Mouse (Mus musculus): ENCODE measurements around the gene Shc4. TPM values are rescaled to one million over a fixed set of nuclear protein-coding genes. Genes with fewer than 3 reads are reported as not detected.

Gene Shc4
- polyA plus RNA-seq, 1 experiment from 2014 or later, result 2.3 TPM

GRCm38 (mm10) chr2:125644912-125645311, 79.0 kb downstream of the Shc4 start:
- Histone ChIP-seq H3K27ac (ENCODE audit: low read length) (no peak overlapping the region), H3K4me1 (ENCODE audit: control insufficient read depth, insufficient read depth, low read length) (no peaks in the 10 kb centered on the region), H3K36me3 (ENCODE audit: control insufficient read depth, insufficient read depth, low read length) (no peaks in the 10 kb centered on the region), H3K27me3 (ENCODE audit: control insufficient read depth, insufficient read depth, low read length) (no peaks in the 10 kb centered on the region), H3K4me2 (replicated peaks; ENCODE audit: low read depth, low read length) (no peak overlapping the region), H3K9me3 (ENCODE audit: control insufficient read depth, low read depth, low read length) (no peaks in the 10 kb centered on the region), H3K4me3 (ENCODE audit: low read depth, low read length) (no peak overlapping the region), H3K9ac (replicated peaks; ENCODE audit: low read depth, low read length) (no peak overlapping the region)
- WGBS, result 80% methylated on average over 6 of the region's 6 CpGs
- ATAC-seq (ENCODE audit: insufficient number of reproducible peaks, insufficient read depth, low FRiP score, low read depth), result no peak

GRCm38 (mm10) chr2:125637331-125637730, 86.6 kb downstream of the Shc4 start:
- ATAC-seq (ENCODE audit: insufficient number of reproducible peaks, insufficient read depth, low FRiP score, low read depth), result no peak
- WGBS, result 59% methylated on average over 7 of the region's 7 CpGs

GRCm38 (mm10) chr2:125630010-125630409, 93.9 kb downstream of the Shc4 start:
- Histone ChIP-seq H3K9me3 (ENCODE audit: control insufficient read depth, low read depth, low read length) (no peaks in the 10 kb centered on the region), H3K27me3 (ENCODE audit: control insufficient read depth, insufficient read depth, low read length) (no peaks in the 10 kb centered on the region), H3K9ac (replicated peaks; ENCODE audit: low read depth, low read length) (no peak overlapping the region), H3K4me3 (ENCODE audit: low read depth, low read length) (no peak overlapping the region), H3K4me1 (ENCODE audit: control insufficient read depth, insufficient read depth, low read length) (no peaks in the 10 kb centered on the region), H3K27ac (ENCODE audit: low read length) (no peak overlapping the region), H3K4me2 (replicated peaks; ENCODE audit: low read depth, low read length) (no peak overlapping the region), H3K36me3 (ENCODE audit: control insufficient read depth, insufficient read depth, low read length) (no peaks in the 10 kb centered on the region)
- WGBS, result 95% methylated on average over 2 of the region's 2 CpGs
- ATAC-seq (ENCODE audit: insufficient number of reproducible peaks, insufficient read depth, low FRiP score, low read depth), result no peak

More at GRCm38 (mm10) chr2:125637331-125637730, 86.6 kb downstream of the Shc4 start:
- Histone ChIP-seq H3K4me2 (replicated peaks; ENCODE audit: low read depth, low read length) (no peak overlapping the region), H3K9ac (replicated peaks; ENCODE audit: low read depth, low read length) (no peak overlapping the region), H3K36me3 (ENCODE audit: control insufficient read depth, insufficient read depth, low read length) (no peaks in the 10 kb centered on the region), H3K4me3 (ENCODE audit: low read depth, low read length) (no peak overlapping the region), H3K9me3 (ENCODE audit: control insufficient read depth, low read depth, low read length) (no peaks in the 10 kb centered on the region), H3K4me1 (ENCODE audit: control insufficient read depth, insufficient read depth, low read length) (no peaks in the 10 kb centered on the region), H3K27ac (ENCODE audit: low read length) (no peak overlapping the region), H3K27me3 (ENCODE audit: control insufficient read depth, insufficient read depth, low read length) (no peaks in the 10 kb centered on the region)

GRCm38 (mm10) chr2:125628487-125628886, 95.5 kb downstream of the Shc4 start:
- Histone ChIP-seq H3K4me3 (ENCODE audit: low read depth, low read length) (no peak overlapping the region), H3K4me1 (ENCODE audit: control insufficient read depth, insufficient read depth, low read length) (peaks cover 9% of the 10 kb centered on the region; the same call in 1 of the 2 replicates), H3K27me3 (ENCODE audit: control insufficient read depth, insufficient read depth, low read length) (no peaks in the 10 kb centered on the region), H3K36me3 (ENCODE audit: control insufficient read depth, insufficient read depth, low read length) (no peaks in the 10 kb centered on the region), H3K27ac (ENCODE audit: low read length) (no peak overlapping the region), H3K4me2 (replicated peaks; ENCODE audit: low read depth, low read length) (no peak overlapping the region), H3K9me3 (ENCODE audit: control insufficient read depth, low read depth, low read length) (no peaks in the 10 kb centered on the region), H3K9ac (replicated peaks; ENCODE audit: low read depth, low read length) (no peak overlapping the region)
- ATAC-seq (ENCODE audit: insufficient number of reproducible peaks, insufficient read depth, low FRiP score, low read depth), result no peak
- WGBS, result 65% methylated on average over 6 of the region's 6 CpGs

- WGBS, result 81% methylated on average over 4 of the region's 4 CpGs
- ATAC-seq (ENCODE audit: insufficient number of reproducible peaks, insufficient read depth, low FRiP score, low read depth), result no peak
- no peaks in the 10 kb centered on the region for H3K9me3 ChIP-seq (ENCODE audit: control insufficient read depth, low read depth, low read length)
- no peak overlapping the region for H3K4me3 ChIP-seq (ENCODE audit: low read depth, low read length)
- H3K36me3 ChIP-seq (ENCODE audit: control insufficient read depth, insufficient read depth, low read length), result no peaks in the 10 kb centered on the region
- no peaks in the 10 kb centered on the region for H3K27me3 ChIP-seq (ENCODE audit: control insufficient read depth, insufficient read depth, low read length)
- no peak overlapping the region for H3K4me2 ChIP-seq (replicated peaks; ENCODE audit: low read depth, low read length)
- H3K4me1 ChIP-seq (ENCODE audit: control insufficient read depth, insufficient read depth, low read length), result peaks cover 12% of the 10 kb centered on the region; the same call in 1 of the 2 replicates
- no peak overlapping the region for H3K9ac ChIP-seq (replicated peaks; ENCODE audit: low read depth, low read length)
- no peak overlapping the region for H3K27ac ChIP-seq (ENCODE audit: low read length)
Observed at GRCm38 (mm10) chr2:125626536-125626935, 97.4 kb downstream of the Shc4 start.

- peak within 1 kb of the TSS; percentile 60 for H3K9ac ChIP-seq (replicated peaks; ENCODE audit: low read depth, low read length)
- H3K4me1 ChIP-seq (ENCODE audit: control insufficient read depth, insufficient read depth, low read length), result peaks cover 12% of the 10 kb centered on the region; the same call in 1 of the 2 replicates
- H3K4me3 ChIP-seq (ENCODE audit: low read depth, low read length), result peak within 1 kb of the TSS; percentile 87
- peak; percentile 97 for ATAC-seq (ENCODE audit: insufficient number of reproducible peaks, insufficient read depth, low FRiP score, low read depth)
- WGBS, result under 1% methylated on average over 50 of the region's 50 CpGs
- no peak within 1 kb of the TSS for H3K27ac ChIP-seq (ENCODE audit: low read length)
- H3K36me3 ChIP-seq (ENCODE audit: control insufficient read depth, insufficient read depth, low read length), result peaks cover 3% of the 10 kb centered on the region; the same call in 1 of the 2 replicates
- peak within 1 kb of the TSS; percentile 74 for H3K4me2 ChIP-seq (replicated peaks; ENCODE audit: low read depth, low read length)
- no peaks in the 10 kb centered on the region for H3K27me3 ChIP-seq (ENCODE audit: control insufficient read depth, insufficient read depth, low read length)
- no peaks in the 10 kb centered on the region for H3K9me3 ChIP-seq (ENCODE audit: control insufficient read depth, low read depth, low read length)
Observed at GRCm38 (mm10) chr2:125624837-125625351, 99.1 kb downstream of the Shc4 start, which contains the start of gene Cep152. TSS of gene Cep152 (minus strand) at chr2:125625113.

- peaks cover 9% of the 10 kb centered on the region for H3K36me3 ChIP-seq (ENCODE audit: control insufficient read depth, insufficient read depth, low read length)
- ATAC-seq (ENCODE audit: insufficient number of reproducible peaks, insufficient read depth, low FRiP score, low read depth), result no peak
- WGBS, result 8% methylated on average over 9 of the region's 9 CpGs
- peak overlapping the region; percentile 74 for H3K4me2 ChIP-seq (replicated peaks; ENCODE audit: low read depth, low read length)
- H3K9me3 ChIP-seq (ENCODE audit: control insufficient read depth, low read depth, low read length), result no peaks in the 10 kb centered on the region
- peaks cover 12% of the 10 kb centered on the region; the same call in 1 of the 2 replicates for H3K4me1 ChIP-seq (ENCODE audit: control insufficient read depth, insufficient read depth, low read length)
- no peak overlapping the region for H3K27ac ChIP-seq (ENCODE audit: low read length)
- H3K27me3 ChIP-seq (ENCODE audit: control insufficient read depth, insufficient read depth, low read length), result no peaks in the 10 kb centered on the region
- H3K4me3 ChIP-seq (ENCODE audit: low read depth, low read length), result peak overlapping the region; percentile 87
- H3K9ac ChIP-seq (replicated peaks; ENCODE audit: low read depth, low read length), result peak overlapping the region; percentile 60
Observed at GRCm38 (mm10) chr2:125624127-125624685, 99.7 kb downstream of the Shc4 start.

- no peaks in the 10 kb centered on the region for H3K27me3 ChIP-seq (ENCODE audit: control insufficient read depth, insufficient read depth, low read length)
- no peak overlapping the region for H3K4me3 ChIP-seq (ENCODE audit: low read depth, low read length)
- peaks cover 15% of the 10 kb centered on the region for H3K36me3 ChIP-seq (ENCODE audit: control insufficient read depth, insufficient read depth, low read length)
- ATAC-seq (ENCODE audit: insufficient number of reproducible peaks, insufficient read depth, low FRiP score, low read depth), result no peak
- WGBS, result 90% methylated on average over 15 of the region's 15 CpGs
- H3K27ac ChIP-seq (ENCODE audit: low read length), result no peak overlapping the region
- H3K9me3 ChIP-seq (ENCODE audit: control insufficient read depth, low read depth, low read length), result no peaks in the 10 kb centered on the region
- peaks cover 12% of the 10 kb centered on the region; the same call in 1 of the 2 replicates for H3K4me1 ChIP-seq (ENCODE audit: control insufficient read depth, insufficient read depth, low read length)
- H3K4me2 ChIP-seq (replicated peaks; ENCODE audit: low read depth, low read length), result peak overlapping the region; percentile 74; the same call in 1 of the 2 replicates
- no peak overlapping the region for H3K9ac ChIP-seq (replicated peaks; ENCODE audit: low read depth, low read length)
Observed at GRCm38 (mm10) chr2:125623211-125623610, 100.7 kb downstream of the Shc4 start.

Data from stomach, embryonic 14.5 days (tissue).